Mouse (Mus musculus) embryonic facial prominence, embryonic 11.5 days (tissue): ENCODE data around the gene Espn. TPM values are rescaled to one million over a fixed set of nuclear protein-coding genes. Genes with fewer than 3 reads are reported as not detected.

Experiments
- ATAC-seq: fragments of 200-750 bp; cut with Nextera tagmentation; replicated peaks from 2 replicates; pipeline ENCODE4 v1.8.0; 2017; ENCODE audit warnings: low read depth; ENCODE audit not compliant: insufficient number of reproducible peaks, low FRiP score, low TSS enrichment
- DNase-seq: peaks from one replicate; pipeline ENCODE4 v3.0.0-alpha.2; 2015; ENCODE audit warnings: low spot score
- H3K27ac ChIP-seq: fragments of 300-500 bp; sonication (generic); replicated peaks from 2 replicates; pipeline ENCODE4 v1.5.1; 2014; ENCODE audit warnings: mild to moderate bottlenecking, low read depth, low read length, control low read depth
- H3K27me3 ChIP-seq: fragments of 300-500 bp; sonication (generic); 2 replicates; pipeline ENCODE4 v1.6.1; 2014; ENCODE audit warnings: mild to moderate bottlenecking, low read length, moderate library complexity, mixed read lengths; ENCODE audit not compliant: control insufficient read depth, insufficient read depth
- H3K36me3 ChIP-seq: fragments of 300-500 bp; sonication (generic); replicated peaks from 2 replicates; pipeline ENCODE4 v1.6.1; 2014; ENCODE audit warnings: low read depth, mild to moderate bottlenecking, low read length, moderate library complexity, mixed read lengths; ENCODE audit not compliant: control insufficient read depth, insufficient read depth
- H3K4me1 ChIP-seq: fragments of 300-500 bp; sonication (generic); 2 replicates; pipeline ENCODE4 v1.6.1; 2014; ENCODE audit warnings: low read length, mixed read lengths; ENCODE audit not compliant: control insufficient read depth, insufficient read depth
- H3K4me2 ChIP-seq: fragments of 300-500 bp; sonication (generic); 2 replicates; pipeline ENCODE4 v1.6.1; 2014; ENCODE audit warnings: low read depth, mild to moderate bottlenecking, control low read depth, low read length, moderate library complexity
- H3K4me3 ChIP-seq: fragments of 300-500 bp; sonication (generic); 2 replicates; pipeline ENCODE4 v1.5.1; 2014; ENCODE audit warnings: low read depth, low read length, control low read depth
- H3K9ac ChIP-seq: fragments of 300-500 bp; sonication (generic); replicated peaks from 2 replicates; pipeline ENCODE4 v1.6.1; 2014; ENCODE audit warnings: mild to moderate bottlenecking, control low read depth, low read length
- H3K9me3 ChIP-seq: fragments of 300-500 bp; sonication (generic); replicated peaks from 2 replicates; pipeline ENCODE4 v1.6.1; 2016; ENCODE audit warnings: mild to moderate bottlenecking, low read length, inconsistent platforms, mixed read lengths; ENCODE audit not compliant: control insufficient read depth
- WGBS: fragments of 180-500 bp; shearing (Covaris S2); extraction: QIAGEN DNeasy Blood & Tissue Kit; methylation state at CpG from one replicate; pipeline ENCODE4 v1.1.7; 2014; 5-methylcytosine and 5-hydroxymethylcytosine counted together
- polyA plus RNA-seq: library from polyadenylated mRNA; unstranded; fragments of >200 nt; fragmentation: Nextera tagmentation; extraction: Ambion mirVana; gene quantifications from 2 replicates; pipeline ENCODE4 v1.2.1, GENCODE M21; 2014

Gene Espn
- polyA plus RNA-seq, 1 experiment from 2014 or later = 6.2 TPM

DNA sequence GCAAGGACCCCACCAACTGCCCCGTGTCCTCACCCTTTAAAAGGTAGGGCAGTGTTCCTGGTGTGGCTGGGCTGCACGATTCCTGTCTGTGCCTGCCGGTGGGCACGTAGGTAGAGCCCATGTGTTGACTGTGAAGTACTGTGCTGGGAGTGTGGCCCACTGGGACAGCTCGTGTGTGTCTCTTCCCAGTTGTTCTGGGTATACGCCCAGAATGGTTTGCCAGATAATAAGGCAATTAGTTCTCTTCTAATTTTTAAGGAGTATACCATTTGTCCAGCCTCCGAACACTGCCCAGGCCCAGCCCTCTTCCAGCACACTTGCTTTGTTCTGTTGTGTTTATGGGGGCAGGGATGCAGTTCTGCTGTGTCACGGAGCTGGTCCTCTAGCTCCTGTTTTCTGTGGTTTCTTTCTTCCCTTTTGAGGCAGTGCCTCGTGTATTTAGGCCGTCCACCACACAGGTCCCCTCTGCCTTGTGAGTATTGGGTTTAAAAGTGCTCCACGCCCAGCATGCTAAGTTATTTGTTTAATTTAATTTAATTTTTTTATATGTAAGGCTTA, 38.0 kb upstream of the Espn start:
- Histone ChIP-seq H3K27me3 (no peaks in the 10 kb centered on the region), H3K9ac (no peak overlapping the region), H3K36me3 (no peaks in the 10 kb centered on the region), H3K4me1 (peaks cover 6% of the 10 kb centered on the region), H3K27ac (no peak overlapping the region), H3K4me2 (no peak overlapping the region), H3K9me3 (no peaks in the 10 kb centered on the region), H3K4me3 (no peak overlapping the region)
- 72% methylated on average over 11 of the region's 11 CpGs for WGBS
- no peak for ATAC-seq
- DNase-seq = no peak

- Histone ChIP-seq H3K36me3 (no peaks in the 10 kb centered on the region), H3K27ac (no peak overlapping the region), H3K27me3 (no peaks in the 10 kb centered on the region), H3K4me2 (no peak overlapping the region), H3K4me1 (peaks cover 6% of the 10 kb centered on the region), H3K4me3 (no peak overlapping the region), H3K9me3 (no peaks in the 10 kb centered on the region), H3K9ac (no peak overlapping the region)
- DNase-seq (no peak), ATAC-seq (no peak)
- WGBS = 79% methylated on average over 4 of the region's 4 CpGs
Measured at GRCm38 (mm10) chr4:152189691-152190090, 37.5 kb upstream of the Espn start.

DNA sequence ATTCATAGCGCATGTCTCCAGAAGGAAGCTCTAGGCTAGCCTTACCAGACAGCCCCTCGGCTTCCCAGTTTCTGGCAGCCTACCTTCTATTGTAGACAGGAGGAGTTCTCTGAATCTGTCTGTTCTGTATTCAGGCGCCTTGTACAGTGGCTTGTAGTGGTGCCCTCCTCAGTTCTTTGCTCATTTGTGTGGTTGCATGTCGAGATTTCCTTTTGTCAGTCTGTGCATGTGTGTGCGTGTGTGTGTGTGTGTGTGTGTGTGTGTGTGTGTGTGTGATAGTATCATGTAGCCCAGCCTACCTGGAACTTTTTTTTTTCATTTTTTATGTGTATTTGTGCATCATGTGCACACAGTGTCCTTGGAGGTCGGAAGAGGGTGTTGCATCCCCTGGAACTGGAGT, 36.9 kb upstream of the Espn start:
- no peak overlapping the region for H3K27ac ChIP-seq
- H3K9ac ChIP-seq = no peak overlapping the region
- DNase-seq (no peak), ATAC-seq (no peak)
- H3K27me3 ChIP-seq = no peaks in the 10 kb centered on the region
- no peak overlapping the region for H3K4me2 ChIP-seq
- no peaks in the 10 kb centered on the region for H3K9me3 ChIP-seq
- no peaks in the 10 kb centered on the region for H3K36me3 ChIP-seq
- 82% methylated on average over 6 of the region's 6 CpGs for WGBS
- no peak overlapping the region for H3K4me3 ChIP-seq
- peaks cover 6% of the 10 kb centered on the region for H3K4me1 ChIP-seq

- WGBS = 91% methylated on average over 2 of the region's 2 CpGs
- no peak overlapping the region for H3K27ac ChIP-seq
- H3K4me2 ChIP-seq = no peak overlapping the region
- H3K9me3 ChIP-seq = no peaks in the 10 kb centered on the region
- no peaks in the 10 kb centered on the region for H3K36me3 ChIP-seq
- no peak overlapping the region for H3K9ac ChIP-seq
- peaks cover 6% of the 10 kb centered on the region for H3K4me1 ChIP-seq
- ATAC-seq (no peak), DNase-seq (no peak)
- H3K27me3 ChIP-seq = no peaks in the 10 kb centered on the region
- H3K4me3 ChIP-seq = no peak overlapping the region
Measured at GRCm38 (mm10) chr4:152188651-152189050, 36.5 kb upstream of the Espn start.

DNA sequence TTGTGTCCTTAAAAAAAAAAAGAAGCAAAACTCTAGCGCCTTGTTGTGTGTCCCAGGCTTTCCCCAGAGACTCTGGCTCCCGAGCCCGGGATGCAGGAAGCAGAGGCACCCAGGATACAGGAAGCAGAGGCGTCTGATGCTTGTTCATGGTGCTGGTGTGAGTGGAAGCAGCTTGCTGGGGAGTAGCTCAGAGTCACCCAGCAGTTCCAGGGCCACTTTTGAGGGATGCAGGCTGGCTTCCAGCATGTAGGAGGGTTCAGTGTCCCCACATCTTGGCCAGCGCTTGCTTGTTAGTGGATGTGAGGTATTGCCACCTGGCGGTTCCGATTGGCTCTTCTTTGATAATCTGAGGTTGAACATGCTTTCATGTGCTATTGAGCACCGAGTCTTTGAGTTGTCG, 35.0 kb upstream of the Espn start:
- DNase-seq (no peak), ATAC-seq (no peak)
- no peaks in the 10 kb centered on the region for H3K27me3 ChIP-seq
- H3K27ac ChIP-seq = no peak overlapping the region
- 86% methylated on average over 9 of the region's 9 CpGs for WGBS
- no peaks in the 10 kb centered on the region for H3K9me3 ChIP-seq
- no peaks in the 10 kb centered on the region for H3K36me3 ChIP-seq
- no peak overlapping the region for H3K4me3 ChIP-seq
- no peak overlapping the region for H3K4me2 ChIP-seq
- H3K9ac ChIP-seq = no peak overlapping the region
- peaks cover 6% of the 10 kb centered on the region for H3K4me1 ChIP-seq

- ATAC-seq (no peak), DNase-seq (no peak)
- Histone ChIP-seq H3K27ac (0 out of 2 replicates have a peak overlapping the region, but pooled peaks have one; percentile 2), H3K9me3 (no peaks in the 10 kb centered on the region), H3K9ac (peak overlapping the region; percentile 53), H3K4me1 (peaks cover 6% of the 10 kb centered on the region), H3K36me3 (no peaks in the 10 kb centered on the region), H3K4me3 (no peak overlapping the region; the same call in 1 of the 2 replicates), H3K4me2 (peak overlapping the region; percentile 35), H3K27me3 (no peaks in the 10 kb centered on the region)
- 39% methylated on average over 14 of the region's 14 CpGs for WGBS
Measured at GRCm38 (mm10) chr4:152186205-152187082, 34.3 kb upstream of the Espn start.

GRCm38 (mm10) chr4:152185510-152186204, 33.5 kb upstream of the Espn start:
- Histone ChIP-seq H3K4me2 (peak overlapping the region; percentile 35), H3K4me1 (peaks cover 6% of the 10 kb centered on the region), H3K27ac (0 out of 2 replicates have a peak overlapping the region, but pooled peaks have one; percentile 38), H3K27me3 (no peaks in the 10 kb centered on the region), H3K9me3 (no peaks in the 10 kb centered on the region), H3K4me3 (peak overlapping the region; percentile 14), H3K36me3 (no peaks in the 10 kb centered on the region), H3K9ac (peak overlapping the region; percentile 53)
- DNase-seq (peak; percentile 69), ATAC-seq (peak; percentile 36)
- 2% methylated on average over 19 of the region's 19 CpGs for WGBS
